Mouse (Mus musculus) left cerebral cortex, postnatal 4 days (tissue): ENCODE results near the gene Spta1. TPM values are rescaled to one million over a fixed set of nuclear protein-coding genes. Genes with fewer than 3 reads are reported as not detected.

Source experiments
- DNase-seq: peaks from one replicate; pipeline ENCODE4 v3.0.0-alpha.2; 2022
- intact Hi-C: fragments of 180-260 bp; cut with DNase I; formaldehyde crosslinking; loops from one replicate; pipeline ENCODE4 v1.15.1; 2025
- total RNA-seq, 2 experiments: library from RNA; stranded (reverse); gene quantifications; 2 replicates each; pipeline ENCODE4 v1.2.3; 2021

Spta1 gene
- under 1 TPM in 1 of 2 experiments, not detected in 1; 0.08 TPM for total RNA-seq

DNA sequence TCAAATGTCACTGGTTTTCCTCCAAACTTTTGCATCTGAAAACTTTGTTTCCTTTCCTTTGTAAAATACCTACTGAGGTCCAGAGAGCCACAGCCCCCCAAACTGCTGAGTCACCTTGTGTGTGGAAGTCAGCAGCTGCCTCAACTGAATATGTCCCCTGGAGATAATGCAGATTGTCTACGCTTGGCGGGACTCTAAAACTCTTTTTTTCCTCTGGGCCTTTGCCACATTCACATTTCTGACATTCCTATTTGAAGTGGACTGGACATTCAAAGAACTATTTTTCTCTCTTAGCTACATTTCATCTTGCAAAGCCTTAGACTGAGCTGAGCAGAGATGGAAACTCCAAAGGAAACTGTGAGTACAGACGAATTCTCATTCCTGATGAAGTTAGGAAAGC, at the start of gene Spta1:
TSS of gene Spta1 (plus strand) at position 172 of the 400 bp plus-strand sequence.
- intact Hi-C loops, result no loop called here
- DNase-seq, result no peak

DNA sequence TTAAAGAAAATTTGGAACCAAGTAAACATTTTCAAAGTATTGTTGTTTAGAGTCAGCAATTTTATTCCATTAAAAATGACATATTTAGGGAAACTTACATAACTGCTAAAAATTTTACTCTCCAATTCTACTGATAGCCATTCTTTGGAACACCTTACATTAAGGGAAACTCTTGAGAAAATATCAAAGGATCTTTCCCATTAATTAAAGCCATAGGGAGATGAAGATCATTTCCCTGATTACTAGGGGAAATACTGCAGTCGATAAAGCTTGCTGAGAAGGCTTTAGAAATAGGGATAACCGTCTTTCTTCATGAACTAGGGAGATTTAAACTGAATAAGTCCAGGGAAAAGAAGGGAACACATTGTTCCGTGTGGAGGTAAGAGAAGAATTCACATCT, 41.4 kb upstream of the Spta1 start, which contains the start of gene Olfr424:
TSS of gene Olfr424 (plus strand) at position 301 of the 400 bp plus-strand sequence.
- no peak for DNase-seq
- intact Hi-C loops, result no loop called here

DNA sequence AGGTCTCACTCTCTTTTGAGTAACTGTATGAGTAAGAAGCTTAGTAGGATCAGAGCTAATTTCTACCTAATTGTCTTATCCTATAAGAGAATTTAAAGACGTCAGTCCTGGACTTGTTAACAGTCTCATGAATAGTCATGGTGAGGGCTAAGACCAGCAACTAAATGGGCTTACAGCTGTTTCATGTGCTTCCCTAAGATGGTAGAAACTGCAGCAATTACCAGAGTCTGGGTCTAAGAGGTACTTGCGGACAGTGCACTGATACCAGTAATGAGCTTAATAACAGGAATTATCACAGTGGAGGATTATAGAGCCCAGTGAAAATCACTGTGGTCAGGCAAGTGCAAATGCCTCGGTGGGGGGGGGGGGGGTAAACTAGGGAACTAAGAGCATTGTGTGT, 40.6 kb upstream of the Spta1 start:
- DNase-seq, result no peak
- intact Hi-C loops, result no loop called here

- DNase-seq, result no peak
- intact Hi-C loops, result no loop called here
Measured at GRCm38 (mm10) chr1:174141384-174141783, 31.2 kb upstream of the Spta1 start.

DNA sequence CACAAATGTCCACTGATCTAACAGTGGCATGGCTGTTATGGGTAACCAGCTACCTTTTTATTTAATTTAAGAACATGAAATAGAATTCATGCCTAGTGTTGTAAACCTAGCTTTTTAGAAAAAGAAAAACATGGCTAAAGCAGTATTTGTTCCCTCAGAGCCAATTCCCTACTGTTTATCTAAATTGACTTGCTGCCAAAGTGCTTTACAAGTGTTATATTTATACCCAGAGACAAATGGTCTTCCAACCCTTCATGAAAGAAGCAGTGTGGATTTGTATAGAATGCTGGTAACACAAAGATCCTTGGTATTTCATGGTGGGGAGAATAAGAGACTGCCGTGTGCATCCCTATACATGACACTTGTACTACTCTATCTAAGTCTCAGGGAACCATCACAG, 25.9 kb upstream of the Spta1 start:
- DNase-seq, result no peak
- intact Hi-C loops, result no loop called here

- intact Hi-C loops, result no loop called here
- DNase-seq, result no peak
Measured at GRCm38 (mm10) chr1:174149289-174149688, 23.3 kb upstream of the Spta1 start.

GRCm38 (mm10) chr1:174155333-174155732, 17.2 kb upstream of the Spta1 start, which contains the start of gene Olfr420:
Olfr420 (plus strand) TSS chr1:174155633.
- DNase-seq, result no peak
- intact Hi-C loops, result no loop called here

DNA sequence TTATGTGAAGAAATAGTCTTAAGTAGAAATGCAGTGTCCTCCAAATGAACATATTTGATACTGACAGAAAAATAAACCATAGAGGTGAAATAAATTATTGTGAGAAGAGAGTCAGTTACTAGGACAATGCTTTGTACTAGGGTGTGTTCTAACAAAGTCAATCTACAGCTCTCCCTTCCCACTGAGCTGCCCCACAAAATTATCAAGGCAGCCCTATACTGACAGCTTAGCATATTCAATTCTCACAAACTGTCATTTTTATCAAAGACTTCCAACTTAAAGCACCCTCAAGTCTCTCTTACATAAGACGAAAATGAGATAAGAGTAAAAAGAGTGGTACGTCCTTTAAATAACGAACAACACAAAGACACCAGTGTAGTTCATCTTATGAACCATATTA, 15.0 kb upstream of the Spta1 start:
- intact Hi-C loops, result no loop called here
- DNase-seq, result no peak

DNA sequence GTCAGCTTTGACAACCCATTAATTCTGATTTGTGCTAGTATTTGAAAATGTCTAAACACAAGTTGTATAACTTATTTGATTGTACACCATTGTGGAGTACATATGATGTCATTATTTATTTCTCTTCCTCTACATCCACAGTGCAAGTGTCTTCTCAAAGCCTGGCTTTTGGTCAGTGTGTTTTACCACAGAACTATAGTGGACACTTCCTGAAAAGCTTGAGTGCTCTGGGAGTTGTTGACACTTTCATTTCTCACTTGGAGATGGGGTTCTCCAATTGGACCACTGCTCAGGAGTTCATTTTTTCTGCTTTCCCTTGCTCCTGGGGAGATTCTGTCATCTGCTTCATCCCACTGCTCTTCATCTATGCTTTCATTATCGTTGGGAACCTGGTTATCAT, 14.1 kb upstream of the Spta1 start:
- intact Hi-C loops, result no loop called here

GRCm38 (mm10) chr1:174159095-174159494, 13.5 kb upstream of the Spta1 start:
- intact Hi-C loops, result no loop called here
- DNase-seq, result no peak

More for the DNA sequence above, 14.1 kb upstream of the Spta1 start:
- DNase-seq, result no peak

- DNase-seq, result no peak
Measured at GRCm38 (mm10) chr1:174169024-174169423, 3.6 kb upstream of the Spta1 start.

DNA sequence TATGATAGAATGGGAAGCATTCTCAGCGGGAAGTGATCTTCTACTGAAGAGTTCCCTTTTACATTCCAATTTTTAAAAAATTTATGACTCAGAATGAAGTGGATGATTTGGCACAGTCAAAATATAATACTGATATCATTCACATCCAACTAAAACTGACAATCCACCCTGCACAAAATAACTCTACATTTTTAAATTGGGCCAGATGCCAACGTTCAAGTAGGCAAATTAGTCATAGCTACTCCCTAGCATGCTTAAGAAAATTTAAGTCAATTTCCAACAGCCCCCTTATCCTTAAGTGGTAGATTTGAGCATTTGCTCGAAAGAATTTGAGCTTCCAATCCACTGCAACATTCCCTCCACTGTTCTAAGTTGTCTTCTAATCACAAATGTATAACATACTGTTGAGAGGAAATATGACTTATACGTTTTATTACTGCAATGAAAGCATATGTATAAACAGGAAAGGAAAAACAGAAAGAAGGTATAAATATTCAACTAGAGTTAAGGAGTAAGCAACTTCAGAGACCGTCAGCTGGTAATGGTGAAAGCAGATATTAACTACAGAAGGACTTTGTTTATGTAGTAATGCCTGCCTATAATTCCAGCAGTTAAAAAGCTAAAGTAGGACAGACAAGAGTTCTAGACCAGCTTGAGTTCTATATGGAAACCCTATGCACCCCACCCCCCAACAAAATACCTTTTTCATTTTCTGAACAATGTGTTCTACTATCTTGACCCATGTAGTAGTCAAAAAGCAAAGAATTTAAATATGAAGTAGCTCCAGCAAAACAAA, 1.7 kb upstream of the Spta1 start:
- intact Hi-C loops, result no loop called here
- no peak for DNase-seq

More at GRCm38 (mm10) chr1:174169024-174169423, 3.6 kb upstream of the Spta1 start:
- intact Hi-C loops, result no loop called here

DNA sequence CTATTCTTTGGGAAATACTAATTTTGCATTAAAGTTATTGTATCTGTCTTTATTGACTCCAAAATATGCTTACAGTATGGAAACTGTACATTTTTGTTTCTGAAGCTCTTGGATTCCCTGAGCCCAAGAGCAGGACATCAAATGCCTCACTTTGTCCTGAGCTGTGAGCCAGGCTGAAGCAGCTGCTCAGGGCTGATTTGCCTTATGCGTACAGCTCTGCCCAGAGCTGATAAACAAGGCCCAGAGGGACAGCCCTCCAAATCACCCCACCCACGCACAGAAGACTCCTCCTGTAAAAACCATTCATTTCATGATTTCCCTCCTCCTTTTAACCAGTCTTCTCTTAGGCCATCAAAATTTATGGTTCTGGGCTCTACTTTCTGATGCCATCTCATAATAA, 1.0 kb upstream of the Spta1 start:
- no peak for DNase-seq
- intact Hi-C loops, result no loop called here

DNA sequence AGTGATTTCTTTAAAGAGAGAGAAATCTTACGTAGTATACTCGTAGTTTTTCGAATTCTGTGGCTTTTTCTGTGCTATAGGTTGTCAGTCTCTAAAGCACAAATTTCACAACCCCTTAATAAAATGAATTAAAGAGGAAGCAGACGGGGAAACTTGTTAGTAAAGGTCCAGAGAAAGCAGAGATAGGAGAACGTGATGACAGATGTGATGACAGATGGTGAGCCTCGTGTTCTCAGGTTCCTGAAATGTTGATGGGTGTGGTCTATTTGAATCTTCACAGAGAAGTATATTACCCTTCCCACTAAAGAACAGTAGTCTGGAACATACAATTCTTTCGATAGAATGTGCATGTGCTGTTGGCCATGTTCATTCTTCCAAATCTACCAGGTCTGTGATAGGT, 32.1 kb downstream of the Spta1 start:
- no peak for DNase-seq
- intact Hi-C loops, result no loop called here

GRCm38 (mm10) chr1:174212286-174212685, 39.7 kb downstream of the Spta1 start:
- intact Hi-C loops, result no loop called here
- DNase-seq, result no peak

DNA sequence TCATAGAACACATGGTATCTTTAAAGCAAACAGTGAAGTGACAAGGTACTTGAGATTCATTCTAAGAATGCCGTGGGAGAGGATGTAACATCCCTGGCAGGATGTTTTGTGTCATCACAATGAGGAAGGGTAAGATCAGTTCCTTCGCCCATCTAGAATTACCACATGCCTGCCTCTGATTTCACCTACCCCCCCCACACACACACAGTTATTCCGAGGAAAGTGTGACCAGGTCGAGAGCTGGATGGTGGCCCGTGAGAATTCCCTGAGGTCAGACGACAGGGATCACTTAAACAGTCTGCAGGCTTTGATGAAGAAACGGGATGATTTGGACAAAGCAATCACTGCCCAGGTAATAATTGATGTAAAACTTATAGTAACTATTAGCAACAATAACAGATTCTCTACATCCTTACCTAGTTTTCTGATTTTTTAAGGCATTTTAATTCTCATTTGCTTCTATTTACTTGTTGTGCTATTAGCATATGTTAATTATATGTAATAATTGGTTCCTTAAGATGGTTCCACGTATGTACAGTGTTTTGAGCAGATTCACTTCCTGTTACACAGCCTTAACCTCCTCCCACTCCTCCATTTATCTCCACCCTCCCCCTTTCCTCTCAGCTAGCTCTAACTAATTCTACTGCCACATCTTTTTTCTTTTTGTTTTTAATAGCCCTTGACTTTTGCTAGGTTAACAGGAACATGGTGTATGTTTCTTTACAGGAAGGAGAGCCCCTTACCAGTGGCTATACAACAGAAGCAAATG, 42.9 kb downstream of the Spta1 start:
- DNase-seq, result no peak
- intact Hi-C loops, result no loop called here

- DNase-seq, result no peak
- intact Hi-C loops, result no loop called here
Measured at GRCm38 (mm10) chr1:174216528-174217204, 44.1 kb downstream of the Spta1 start.

DNA sequence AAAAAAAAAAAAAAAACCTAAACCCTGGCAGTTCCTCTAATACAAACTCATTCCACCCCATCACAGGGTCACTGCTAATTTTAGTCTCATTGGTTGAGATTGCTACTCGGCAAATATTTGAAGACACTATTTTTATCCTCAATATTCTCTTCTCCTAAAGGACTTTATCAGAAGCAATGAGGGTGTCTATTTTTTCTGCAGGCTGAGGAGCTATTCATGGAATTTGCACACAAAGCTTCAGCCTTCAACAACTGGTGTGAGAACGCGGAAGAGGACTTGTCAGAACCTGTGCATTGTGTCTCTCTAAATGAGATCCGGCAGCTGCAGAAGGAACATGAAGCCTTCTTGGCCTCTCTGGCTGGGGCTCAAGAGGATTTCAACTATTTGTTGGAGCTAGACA, 67.3 kb downstream of the Spta1 start:
- intact Hi-C loops, result no loop called here

GRCm38 (mm10) chr1:174244621-174245020, 72.0 kb downstream of the Spta1 start:
- DNase-seq, result no peak
- intact Hi-C loops, result no loop called here

More for the DNA sequence above, 67.3 kb downstream of the Spta1 start:
- DNase-seq, result no peak

DNA sequence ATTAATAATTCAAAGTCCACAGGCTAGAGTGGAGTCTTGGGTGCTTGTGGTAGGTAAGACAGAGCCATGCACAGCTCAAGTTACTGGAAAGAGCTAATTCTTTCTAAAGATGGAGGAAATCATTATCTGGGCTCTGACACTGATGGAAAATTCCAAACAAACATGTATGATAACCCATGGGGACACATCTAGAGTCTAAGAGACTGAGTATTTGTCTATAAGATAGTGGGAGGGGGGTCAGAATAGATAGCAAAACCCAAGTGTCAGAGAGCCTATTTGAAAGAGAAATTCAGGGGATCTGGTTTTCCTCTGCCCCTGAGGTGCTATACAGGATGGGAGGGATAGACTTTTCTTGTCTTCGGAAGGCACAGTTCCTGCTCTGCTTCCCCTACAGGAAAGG, 73.5 kb downstream of the Spta1 start:
- intact Hi-C loops, result no loop called here
- no peak for DNase-seq

GRCm38 (mm10) chr1:174247170-174247569, 74.6 kb downstream of the Spta1 start:
- intact Hi-C loops, result no loop called here
- no peak for DNase-seq
